Mouse (Mus musculus) heart, embryonic 10.5 days (tissue): Measurements from ENCODE around the gene Dcp1a. TPM values are rescaled to one million over a fixed set of nuclear protein-coding genes. Genes with fewer than 3 reads are reported as not detected.

Source experiments
- DNase-seq: peaks from one replicate; pipeline ENCODE4 v3.0.0-alpha.2; 2017; ENCODE audit warnings: low spot score
- H3K27ac ChIP-seq: fragments of 300-500 bp; sonication (generic); 2 replicates; pipeline ENCODE4 v1.5.1; 2016; ENCODE audit warnings: mild to moderate bottlenecking
- H3K27me3 ChIP-seq: fragments of 300-500 bp; sonication (generic); 2 replicates; pipeline ENCODE4 v1.6.1; 2016; ENCODE audit warnings: mild to moderate bottlenecking; ENCODE audit not compliant: poor library complexity, insufficient read depth, severe bottlenecking
- H3K36me3 ChIP-seq: fragments of 300-500 bp; sonication (generic); 2 replicates; pipeline ENCODE4 v1.6.1; 2016; ENCODE audit warnings: mild to moderate bottlenecking, moderate library complexity
- H3K4me1 ChIP-seq: fragments of 300-500 bp; sonication (generic); 2 replicates; pipeline ENCODE4 v1.6.1; 2016; ENCODE audit warnings: mild to moderate bottlenecking
- H3K4me3 ChIP-seq: fragments of 300-500 bp; sonication (generic); 2 replicates; pipeline ENCODE4 v1.5.1; 2016; ENCODE audit warnings: mild to moderate bottlenecking, moderate library complexity
- H3K9me3 ChIP-seq: fragments of 300-500 bp; sonication (generic); 2 replicates; pipeline ENCODE4 v1.6.1; 2016; ENCODE audit warnings: mild to moderate bottlenecking, moderate library complexity
- WGBS: fragments of 180-500 bp; shearing (Covaris S2); methylation state at CpG from one replicate; pipeline ENCODE4 v1.1.7; 2016; 5-methylcytosine and 5-hydroxymethylcytosine counted together
- polyA plus RNA-seq: library from polyadenylated mRNA; unstranded; fragments of >200 nt; fragmentation: Nextera tagmentation; extraction: Ambion mirVana; gene quantifications from 2 replicates; pipeline ENCODE4 v1.2.1, GENCODE M21; 2016

The Dcp1a gene
- polyA plus RNA-seq, 1 experiment from 2014 or later, result 24.2 TPM

DNA sequence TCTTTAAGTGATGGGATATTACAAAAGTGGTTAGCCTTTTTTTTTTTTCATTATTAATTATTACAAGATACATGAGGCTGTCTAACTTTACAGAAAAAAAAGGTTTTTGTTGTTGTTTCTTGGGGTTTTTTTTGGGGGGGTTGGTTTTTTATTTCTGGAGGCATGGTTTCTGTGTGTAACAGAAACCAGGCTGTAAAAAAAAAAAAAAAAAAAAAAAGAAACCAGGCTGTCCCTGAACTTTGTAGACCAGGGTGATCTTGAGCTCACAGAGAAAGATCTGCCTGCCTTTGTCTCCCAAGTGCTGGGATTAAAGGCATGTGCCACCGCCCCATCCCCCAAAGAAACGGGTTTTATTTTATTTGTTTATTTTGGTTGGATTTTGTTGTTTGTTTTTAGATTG is 72.6 kb downstream of the Dcp1a start:
- Histone ChIP-seq H3K9me3 (no peaks in the 10 kb centered on the region), H3K4me1 (peaks cover 46% of the 10 kb centered on the region), H3K27me3 (no peaks in the 10 kb centered on the region), H3K36me3 (peaks cover 36% of the 10 kb centered on the region), H3K27ac (no peak overlapping the region), H3K4me3 (no peak overlapping the region)
- no peak for DNase-seq
- WGBS, result 88% methylated on average over 2 of the region's 2 CpGs

GRCm38 (mm10) chr14:30553185-30553584 is 73.8 kb downstream of the Dcp1a start:
- H3K4me1 ChIP-seq, result peaks cover 44% of the 10 kb centered on the region
- 89% methylated on average over 4 of the region's 4 CpGs for WGBS
- no peak for DNase-seq

GRCm38 (mm10) chr14:30556651-30557050 is 77.3 kb downstream of the Dcp1a start:
- WGBS, result 84% methylated on average over 2 of the region's 2 CpGs
- Histone ChIP-seq H3K9me3 (no peaks in the 10 kb centered on the region), H3K4me1 (peaks cover 12% of the 10 kb centered on the region), H3K27ac (no peak overlapping the region), H3K36me3 (peaks cover 82% of the 10 kb centered on the region), H3K27me3 (no peaks in the 10 kb centered on the region), H3K4me3 (no peak overlapping the region)
- no peak for DNase-seq

More at GRCm38 (mm10) chr14:30553185-30553584, 73.8 kb downstream of the Dcp1a start:
- no peak overlapping the region for H3K27ac ChIP-seq
- H3K9me3 ChIP-seq, result no peaks in the 10 kb centered on the region
- no peaks in the 10 kb centered on the region for H3K27me3 ChIP-seq
- H3K36me3 ChIP-seq, result peaks cover 47% of the 10 kb centered on the region
- no peak overlapping the region for H3K4me3 ChIP-seq

DNA sequence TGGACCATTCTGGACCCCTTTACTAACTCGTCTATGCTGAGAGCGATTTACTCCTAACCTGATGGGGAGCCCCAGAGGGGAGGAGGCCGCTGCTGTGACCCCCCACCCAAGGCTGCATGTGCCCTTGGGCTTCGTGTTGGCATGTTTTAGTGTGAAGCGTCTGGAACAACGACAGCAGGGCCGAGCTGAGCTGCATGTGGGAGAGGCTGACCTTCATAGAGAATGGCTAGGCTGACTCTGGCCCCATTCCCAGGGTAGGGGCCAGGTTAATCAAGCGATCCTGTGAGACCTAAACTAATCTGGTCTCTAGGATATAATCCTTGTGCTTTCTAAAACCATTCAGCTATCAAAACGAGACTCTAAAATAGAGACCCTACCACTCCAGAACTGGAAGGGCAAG is 78.4 kb downstream of the Dcp1a start:
- Histone ChIP-seq H3K27me3 (no peaks in the 10 kb centered on the region), H3K4me1 (peaks cover 11% of the 10 kb centered on the region), H3K4me3 (no peak overlapping the region), H3K9me3 (no peaks in the 10 kb centered on the region), H3K27ac (no peak overlapping the region), H3K36me3 (peaks cover 89% of the 10 kb centered on the region)
- no peak for DNase-seq
- 81% methylated on average over 9 of the region's 9 CpGs for WGBS

DNA sequence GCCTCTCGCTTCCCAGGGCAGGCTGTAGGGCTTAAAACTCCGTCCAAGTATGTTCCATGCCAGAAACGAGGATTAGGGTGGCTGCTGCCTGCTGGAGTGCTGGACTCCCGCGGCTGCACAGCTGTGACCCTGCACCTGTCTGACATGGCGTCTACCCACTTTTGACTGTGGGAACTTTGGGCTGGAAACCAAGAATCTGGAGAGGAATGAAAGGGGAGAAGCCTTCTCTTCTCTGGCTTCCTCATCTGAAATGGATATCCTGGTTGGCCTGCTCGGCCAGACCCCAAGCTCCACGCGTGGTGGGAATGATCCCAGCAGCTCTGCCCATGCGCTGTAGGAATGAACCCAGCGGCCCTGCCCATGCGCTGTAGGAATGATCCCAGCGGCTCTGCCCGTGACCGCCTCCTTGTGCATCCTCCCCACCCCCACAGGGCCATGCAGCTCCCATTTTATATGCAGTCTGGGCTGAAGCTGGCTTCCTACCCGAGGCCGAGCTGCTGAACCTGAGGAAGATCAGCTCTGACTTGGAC is 80.1 kb downstream of the Dcp1a start:
- Histone ChIP-seq H3K27me3 (no peaks in the 10 kb centered on the region), H3K9me3 (no peaks in the 10 kb centered on the region), H3K4me1 (peaks cover 10% of the 10 kb centered on the region), H3K36me3 (peaks cover 92% of the 10 kb centered on the region), H3K27ac (no peak overlapping the region), H3K4me3 (no peak overlapping the region)
- DNase-seq, result no peak
- 89% methylated on average over 17 of the region's 17 CpGs for WGBS

DNA sequence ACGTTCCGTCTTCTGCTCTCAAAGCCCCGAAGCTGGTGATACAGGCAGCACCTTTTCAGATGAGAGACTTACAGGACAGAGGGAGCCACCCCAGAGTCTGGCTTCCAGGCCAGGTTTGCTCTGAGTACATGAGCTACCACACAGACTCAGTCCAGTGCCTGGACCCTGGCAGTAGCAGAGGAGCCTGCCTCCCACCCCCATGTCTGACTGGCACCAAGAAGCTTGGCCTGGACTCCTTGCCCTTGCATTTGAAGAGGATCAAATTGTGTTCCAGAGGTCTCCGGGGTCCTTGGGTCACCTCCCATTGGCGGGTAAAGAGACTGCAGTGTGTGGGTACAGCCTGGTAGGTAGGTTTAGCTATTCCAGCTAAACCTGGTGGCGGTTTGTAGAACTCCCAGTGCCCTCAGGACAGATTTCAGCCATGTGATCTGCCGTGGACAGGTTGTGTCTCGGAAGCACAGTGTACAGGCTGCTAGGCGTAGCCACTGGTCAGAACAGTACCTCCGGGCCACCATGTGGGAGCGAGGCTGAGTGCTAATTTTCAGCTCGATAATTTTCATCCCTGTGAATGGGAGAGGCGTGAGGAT is 81.6 kb downstream of the Dcp1a start:
- no peak for DNase-seq
- no peaks in the 10 kb centered on the region for H3K9me3 ChIP-seq
- H3K36me3 ChIP-seq, result peaks cover 94% of the 10 kb centered on the region
- WGBS, result 90% methylated on average over 13 of the region's 13 CpGs
- H3K27ac ChIP-seq, result no peak overlapping the region
- H3K4me3 ChIP-seq, result no peak overlapping the region
- H3K27me3 ChIP-seq, result no peaks in the 10 kb centered on the region
- H3K4me1 ChIP-seq, result peaks cover 13% of the 10 kb centered on the region

- WGBS, result 87% methylated on average over 14 of the region's 14 CpGs
- 0 out of 2 replicates have a peak overlapping the region, but pooled peaks have one; percentile 0 for H3K27ac ChIP-seq
- peaks cover 94% of the 10 kb centered on the region for H3K36me3 ChIP-seq
These were observed 82.3 kb downstream of the Dcp1a start for GRCm38 (mm10) chr14:30561470-30562187.

DNA sequence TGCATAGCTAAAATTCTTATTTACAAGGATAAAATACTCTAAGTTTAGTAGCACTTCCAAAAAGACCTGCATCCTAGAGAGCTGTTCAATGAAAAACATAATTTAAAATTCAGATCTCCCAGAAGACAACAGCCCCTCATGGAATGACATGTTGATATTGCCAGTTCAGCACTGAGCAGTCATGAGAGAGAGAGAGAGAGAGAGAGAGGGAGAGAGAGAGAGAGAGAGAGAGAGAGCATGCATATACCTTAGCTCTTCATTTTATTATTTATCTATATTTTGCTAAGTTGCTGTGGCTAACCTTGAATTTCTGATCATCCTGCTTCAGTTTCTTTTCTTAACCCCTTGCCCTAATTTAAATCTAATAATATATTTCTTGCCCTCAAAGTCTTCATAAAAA is 83.0 kb downstream of the Dcp1a start:
- Histone ChIP-seq H3K27ac (no peak overlapping the region), H3K9me3 (no peaks in the 10 kb centered on the region), H3K36me3 (peaks cover 94% of the 10 kb centered on the region), H3K4me1 (peaks cover 13% of the 10 kb centered on the region), H3K27me3 (no peaks in the 10 kb centered on the region), H3K4me3 (no peak overlapping the region)
- no peak for DNase-seq

More at GRCm38 (mm10) chr14:30561470-30562187, 82.3 kb downstream of the Dcp1a start:
- Histone ChIP-seq H3K4me3 (no peak overlapping the region), H3K4me1 (peaks cover 13% of the 10 kb centered on the region), H3K27me3 (no peaks in the 10 kb centered on the region), H3K9me3 (no peaks in the 10 kb centered on the region)
- no peak for DNase-seq

- peaks cover 95% of the 10 kb centered on the region for H3K36me3 ChIP-seq
- DNase-seq, result peak; percentile 86
- H3K4me1 ChIP-seq, result peaks cover 7% of the 10 kb centered on the region; the same call in 1 of the 2 replicates
- H3K27ac ChIP-seq, result peak overlapping the region; percentile 56; the same call in 1 of the 2 replicates
- no peaks in the 10 kb centered on the region for H3K27me3 ChIP-seq
- no peak overlapping the region for H3K4me3 ChIP-seq
- H3K9me3 ChIP-seq, result no peaks in the 10 kb centered on the region
- 71% methylated on average over 2 of the region's 2 CpGs for WGBS
These were observed 85.1 kb downstream of the Dcp1a start for GRCm38 (mm10) chr14:30564451-30564850.

DNA sequence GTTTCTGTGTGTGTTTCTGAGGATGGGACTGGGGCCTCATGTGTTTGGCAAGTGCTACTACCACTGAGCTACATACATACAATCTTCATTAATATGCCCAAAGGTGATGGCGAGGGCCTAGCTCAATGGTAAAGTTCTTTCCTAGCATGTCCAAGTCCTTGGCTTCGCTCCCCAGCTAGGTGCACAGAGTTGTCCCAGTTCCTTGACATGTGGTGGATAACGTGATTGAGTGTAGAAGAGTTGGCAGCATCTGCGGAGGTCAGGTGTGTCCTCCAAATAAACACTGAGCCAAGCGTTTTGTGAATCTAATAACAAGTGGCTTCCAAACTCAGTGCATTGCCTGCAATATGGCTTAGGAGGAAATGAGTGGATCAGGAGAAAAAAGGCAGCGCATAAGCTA is 87.0 kb downstream of the Dcp1a start:
- H3K4me3 ChIP-seq, result no peak overlapping the region
- peaks cover 94% of the 10 kb centered on the region for H3K36me3 ChIP-seq
- H3K9me3 ChIP-seq, result no peaks in the 10 kb centered on the region
- peaks cover 13% of the 10 kb centered on the region; the same call in 1 of the 2 replicates for H3K4me1 ChIP-seq
- H3K27ac ChIP-seq, result no peak overlapping the region
- DNase-seq, result no peak
- WGBS, result 90% methylated on average over 6 of the region's 6 CpGs
- no peaks in the 10 kb centered on the region for H3K27me3 ChIP-seq

GRCm38 (mm10) chr14:30568016-30568415 is 88.7 kb downstream of the Dcp1a start:
- peaks cover 13% of the 10 kb centered on the region; the same call in 1 of the 2 replicates for H3K4me1 ChIP-seq
- peaks cover 99% of the 10 kb centered on the region for H3K36me3 ChIP-seq
- H3K27ac ChIP-seq, result no peak overlapping the region
- H3K9me3 ChIP-seq, result no peaks in the 10 kb centered on the region
- H3K4me3 ChIP-seq, result no peak overlapping the region
- 89% methylated on average over 9 of the region's 9 CpGs for WGBS
- no peak for DNase-seq
- no peaks in the 10 kb centered on the region for H3K27me3 ChIP-seq

- Histone ChIP-seq H3K9me3 (no peaks in the 10 kb centered on the region), H3K4me3 (no peak overlapping the region), H3K27ac (no peak overlapping the region), H3K36me3 (peaks cover 97% of the 10 kb centered on the region), H3K4me1 (peaks cover 7% of the 10 kb centered on the region; the same call in 1 of the 2 replicates), H3K27me3 (no peaks in the 10 kb centered on the region)
- 83% methylated on average over 9 of the region's 9 CpGs for WGBS
- DNase-seq, result no peak
These were observed 91.0 kb downstream of the Dcp1a start for GRCm38 (mm10) chr14:30570303-30570702.

- H3K9me3 ChIP-seq, result no peaks in the 10 kb centered on the region
- peaks cover 86% of the 10 kb centered on the region for H3K36me3 ChIP-seq
- no peak for DNase-seq
- H3K4me3 ChIP-seq, result no peak overlapping the region
- H3K27me3 ChIP-seq, result no peaks in the 10 kb centered on the region
- WGBS, result 86% methylated on average over 10 of the region's 10 CpGs
- peaks cover 19% of the 10 kb centered on the region; the same call in 1 of the 2 replicates for H3K4me1 ChIP-seq
- H3K27ac ChIP-seq, result no peak overlapping the region
These were observed 92.9 kb downstream of the Dcp1a start for GRCm38 (mm10) chr14:30572253-30572652.
